Mouse (Mus musculus) adrenal gland, postnatal 4 days (tissue): ENCODE measurements at regions not wholly inside any gene's neighbourhood (a gene's known extent, or its start where the extent isn't known, plus 50 kb on each side); places are given as distances from the start of the nearest gene placed in this dataset.

ENCODE experiments used
- DNase-seq, 2 experiments: peaks; one replicate each; pipeline ENCODE4 v3.0.0; 2021 to 2022; ENCODE audit warnings: low spot score in 2 of 2, mixed read lengths in 2 of 2

GRCm38 (mm10) chr2:75446996-75447715, 211.9 kb upstream of the Hnrnpa3 start:
- no peak for DNase-seq

- no peak for DNase-seq
These were observed 210.8 kb upstream of the Hnrnpa3 start for GRCm38 (mm10) chr2:75448221-75448620.

- no peak for DNase-seq
These were observed 207.2 kb upstream of the Hnrnpa3 start for GRCm38 (mm10) chr2:75451846-75452267.

GRCm38 (mm10) chr2:75452274-75453148, 206.6 kb upstream of the Hnrnpa3 start:
- DNase-seq, result no peak

GRCm38 (mm10) chr2:75455481-75455880, 203.6 kb upstream of the Hnrnpa3 start:
- DNase-seq, result no peak

GRCm38 (mm10) chr2:75456272-75456671, 202.8 kb upstream of the Hnrnpa3 start:
- DNase-seq, result no peak

- no peak for DNase-seq
These were observed 201.6 kb upstream of the Hnrnpa3 start for GRCm38 (mm10) chr2:75457423-75457822.

- DNase-seq, result no peak
These were observed 200.2 kb upstream of the Hnrnpa3 start for GRCm38 (mm10) chr2:75458898-75459297.

- DNase-seq, result no peak
These were observed 198.6 kb upstream of the Hnrnpa3 start for GRCm38 (mm10) chr2:75460419-75460818.

- DNase-seq, result no peak
These were observed 198.0 kb upstream of the Hnrnpa3 start for GRCm38 (mm10) chr2:75461019-75461418.

GRCm38 (mm10) chr2:75461421-75461991, 197.6 kb upstream of the Hnrnpa3 start:
- DNase-seq, result no peak

- DNase-seq, result no peak
These were observed 196.9 kb upstream of the Hnrnpa3 start for GRCm38 (mm10) chr2:75462030-75462671.

GRCm38 (mm10) chr2:75463091-75463490, 196.0 kb upstream of the Hnrnpa3 start:
- DNase-seq, result no peak

GRCm38 (mm10) chr2:75464429-75464828, 194.6 kb upstream of the Hnrnpa3 start:
- no peak for DNase-seq

- DNase-seq, result no peak
These were observed 190.2 kb upstream of the Hnrnpa3 start for GRCm38 (mm10) chr2:75468851-75469250.

- no peak for DNase-seq
These were observed 188.9 kb upstream of the Hnrnpa3 start for GRCm38 (mm10) chr2:75469958-75470687.

- DNase-seq, result no peak
These were observed 188.4 kb upstream of the Hnrnpa3 start for GRCm38 (mm10) chr2:75470688-75471054.

GRCm38 (mm10) chr2:75472489-75472888, 186.6 kb upstream of the Hnrnpa3 start:
- DNase-seq, result no peak

- DNase-seq, result no peak
These were observed 184.6 kb upstream of the Hnrnpa3 start for GRCm38 (mm10) chr2:75474509-75474908.

GRCm38 (mm10) chr2:75476350-75476749, 182.7 kb upstream of the Hnrnpa3 start:
- no peak for DNase-seq

GRCm38 (mm10) chr2:75477076-75477475, 182.0 kb upstream of the Hnrnpa3 start:
- no peak for DNase-seq
